Mouse (Mus musculus) central nervous system, embryonic 11.5 days (tissue): ENCODE results near the gene Lcor. TPM values are rescaled to one million over a fixed set of nuclear protein-coding genes. Genes with fewer than 3 reads are reported as not detected.

Experiments
- polyA plus RNA-seq: library from polyadenylated mRNA; depleted of rRNA; stranded (reverse); fragments of >200 nt; gene quantifications from 2 replicates; pipeline ENCODE4 v1.2.3, GENCODE M21; 2012; rRNA removed

Gene Lcor
- 5.6 and 8.6 TPM in 2 replicates for polyA plus RNA-seq

DNA sequence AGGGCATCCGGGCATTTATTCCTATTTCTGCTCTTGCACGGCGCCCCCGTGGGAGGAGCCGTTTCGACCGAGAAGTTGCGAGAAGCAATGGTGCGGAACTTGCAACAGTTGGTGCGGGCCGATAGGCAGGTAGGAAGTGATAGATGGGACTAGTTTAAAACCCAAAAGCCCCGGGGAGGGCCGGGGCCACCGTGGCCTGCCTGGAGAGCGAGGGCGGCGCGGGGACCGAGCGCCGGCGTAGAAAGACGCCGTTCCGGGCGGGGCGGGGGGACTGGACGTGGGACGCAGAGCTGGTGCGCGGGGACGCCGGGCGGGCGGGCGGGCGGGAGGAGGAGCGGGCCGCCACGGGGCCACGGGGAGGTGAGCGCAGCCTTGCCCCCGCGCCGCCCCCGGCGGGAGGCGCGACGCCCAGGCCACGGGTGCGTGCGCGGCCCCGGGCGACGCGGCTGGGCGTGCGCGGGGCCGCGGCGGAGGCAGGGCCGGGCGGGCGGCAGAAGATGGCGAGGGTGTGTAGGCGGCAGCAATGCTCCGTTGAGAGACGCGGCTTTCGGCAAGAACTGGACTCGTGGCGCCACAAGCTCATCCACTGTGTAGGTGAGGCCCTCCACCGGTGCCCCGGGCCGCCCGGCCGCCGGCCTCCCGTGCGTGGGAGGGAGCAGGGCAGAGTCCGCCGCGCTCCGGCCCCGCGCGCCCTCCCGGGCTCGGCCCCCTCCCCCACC, at the start of gene Lcor:
TSS of gene Lcor (plus strand) at position 448 of the 719 bp plus-strand sequence.

DNA sequence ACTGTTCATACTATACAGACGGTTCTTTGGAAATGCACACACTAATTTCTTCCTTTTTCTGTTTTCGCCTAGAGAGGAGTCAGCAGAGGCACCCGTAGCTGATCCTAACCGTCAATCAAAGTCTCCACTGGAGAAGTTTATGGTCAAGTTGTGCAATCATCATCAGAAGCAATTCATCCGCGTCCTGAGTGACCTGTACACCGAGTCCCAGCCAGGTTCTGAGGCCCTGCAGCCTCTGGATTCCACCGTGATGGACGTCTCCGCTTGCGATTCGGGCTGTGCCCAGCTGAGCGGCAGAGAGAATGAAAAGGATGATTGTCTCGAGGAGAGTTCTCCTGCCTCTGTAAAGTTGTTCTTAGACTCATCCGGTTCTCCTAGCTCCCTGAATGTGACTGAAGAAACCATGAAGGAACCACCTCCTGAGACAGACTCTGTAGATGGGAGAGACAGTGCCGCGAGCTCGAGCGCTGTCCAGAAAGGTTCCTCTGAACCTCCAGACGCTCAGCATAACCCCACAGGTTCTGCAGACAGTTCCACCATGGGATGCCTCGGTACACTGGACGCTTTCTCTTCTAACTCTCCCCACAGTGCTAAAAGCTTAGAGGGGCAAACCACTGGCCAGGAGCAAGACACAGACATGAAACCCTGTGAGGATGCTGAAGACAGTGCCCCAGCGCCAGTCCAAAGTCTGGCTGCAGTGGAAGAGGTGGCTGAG, 99.4 kb downstream of the Lcor start, which contains the start of gene Gm340:
TSS of gene Gm340 (plus strand) at position 665 of the 715 bp plus-strand sequence.

Other genes starting within 250 kb of the Lcor start
- gene Tm9sf3, start 218.6 kb upstream of the Lcor start, polyA plus RNA-seq = 87.0 and 113 TPM in 2 replicates
- 2.3 and 2.7 TPM in 2 replicates for gene Pik3ap1, start 97.5 kb upstream of the Lcor start, polyA plus RNA-seq
- gene Gm340, start 99.7 kb downstream of the Lcor start, polyA plus RNA-seq = 3.1 and 4.1 TPM in 2 replicates